Mouse (Mus musculus) hindbrain, embryonic 16.5 days (tissue): ENCODE results near the gene Arhgef39. TPM values are rescaled to one million over a fixed set of nuclear protein-coding genes. Genes with fewer than 3 reads are reported as not detected.

ENCODE experiments used
- ATAC-seq: fragments of 200-750 bp; cut with Nextera tagmentation; 2 replicates; pipeline ENCODE4 v1.8.0; 2017; ENCODE audit warnings: moderate TSS enrichment, moderate library complexity
- H3K27ac ChIP-seq: fragments of 300-500 bp; sonication (generic); 2 replicates; pipeline ENCODE4 v1.5.1; 2014; ENCODE audit warnings: low read depth, mild to moderate bottlenecking, control low read depth, low read length, moderate library complexity
- H3K27me3 ChIP-seq: fragments of 300-500 bp; sonication (generic); replicated peaks from 2 replicates; pipeline ENCODE4 v1.6.1; 2014; ENCODE audit warnings: low read length; ENCODE audit not compliant: control insufficient read depth, insufficient read depth
- H3K36me3 ChIP-seq: fragments of 300-500 bp; sonication (generic); 2 replicates; pipeline ENCODE4 v1.6.1; 2014; ENCODE audit warnings: mild to moderate bottlenecking, low read length, moderate library complexity, mixed read lengths; ENCODE audit not compliant: control insufficient read depth, insufficient read depth
- H3K4me1 ChIP-seq: fragments of 300-500 bp; sonication (generic); 2 replicates; pipeline ENCODE4 v1.6.1; 2014; ENCODE audit warnings: low read depth, low read length; ENCODE audit not compliant: control insufficient read depth, insufficient read depth
- H3K4me2 ChIP-seq: fragments of 300-500 bp; sonication (generic); 2 replicates; pipeline ENCODE4 v1.6.1; 2014; ENCODE audit warnings: mild to moderate bottlenecking, low read length, control low read depth, moderate library complexity
- H3K4me3 ChIP-seq: fragments of 300-500 bp; sonication (generic); 2 replicates; pipeline ENCODE4 v1.5.1; 2014; ENCODE audit warnings: mild to moderate bottlenecking, low read length, control low read depth, moderate library complexity
- H3K9ac ChIP-seq: fragments of 300-500 bp; sonication (generic); 2 replicates; pipeline ENCODE4 v1.6.1; 2014; ENCODE audit warnings: low read depth, mild to moderate bottlenecking, control low read depth, low read length, moderate library complexity
- H3K9me3 ChIP-seq: fragments of 300-500 bp; sonication (generic); 2 replicates; pipeline ENCODE4 v1.6.1; 2014; ENCODE audit warnings: mild to moderate bottlenecking, low read length, moderate library complexity; ENCODE audit not compliant: control insufficient read depth
- WGBS: fragments of 180-500 bp; shearing (Covaris S2); extraction: QIAGEN DNeasy Blood & Tissue Kit; methylation state at CpG from one replicate; pipeline ENCODE4 v1.1.7; 2014; 5-methylcytosine and 5-hydroxymethylcytosine counted together
- polyA plus RNA-seq: library from polyadenylated mRNA; unstranded; fragments of >200 nt; fragmentation: Nextera tagmentation; extraction: Ambion mirVana; gene quantifications from 2 replicates; pipeline ENCODE4 v1.2.1, GENCODE M21; 2015

Gene Arhgef39
- polyA plus RNA-seq, 1 experiment from 2014 or later = 8.2 TPM

GRCm38 (mm10) chr4:43453413-43453812, 46.1 kb downstream of the Arhgef39 start:
- H3K4me1 ChIP-seq = peaks cover 11% of the 10 kb centered on the region
- peak overlapping the region; percentile 3 for H3K4me3 ChIP-seq
- peak overlapping the region; percentile 7; the same call in 1 of the 2 replicates for H3K9ac ChIP-seq
- under 1% methylated on average over 18 of the region's 18 CpGs for WGBS
- H3K27me3 ChIP-seq = peaks cover 3% of the 10 kb centered on the region; the same call in 1 of the 2 replicates
- ATAC-seq = no peak
- H3K4me2 ChIP-seq = peak overlapping the region; percentile 40
- H3K36me3 ChIP-seq = no peaks in the 10 kb centered on the region
- H3K9me3 ChIP-seq = no peaks in the 10 kb centered on the region
- no peak overlapping the region for H3K27ac ChIP-seq

- Histone ChIP-seq H3K9ac (no peak overlapping the region), H3K4me1 (peaks cover 11% of the 10 kb centered on the region), H3K27me3 (peaks cover 3% of the 10 kb centered on the region; the same call in 1 of the 2 replicates), H3K36me3 (peaks cover 6% of the 10 kb centered on the region), H3K4me2 (no peak overlapping the region), H3K27ac (no peak overlapping the region), H3K4me3 (no peak overlapping the region), H3K9me3 (no peaks in the 10 kb centered on the region)
- no peak for ATAC-seq
- 63% methylated on average over 11 of the region's 11 CpGs for WGBS
Measured at GRCm38 (mm10) chr4:43452315-43452714, 47.2 kb downstream of the Arhgef39 start.

GRCm38 (mm10) chr4:43448554-43448953, 50.9 kb downstream of the Arhgef39 start:
- no peaks in the 10 kb centered on the region for H3K9me3 ChIP-seq
- peaks cover 17% of the 10 kb centered on the region for H3K4me1 ChIP-seq
- no peak overlapping the region for H3K4me2 ChIP-seq
- H3K4me3 ChIP-seq = no peak overlapping the region
- H3K27me3 ChIP-seq = peaks cover 3% of the 10 kb centered on the region; the same call in 1 of the 2 replicates
- no peak overlapping the region for H3K9ac ChIP-seq
- ATAC-seq = no peak
- WGBS = 73% methylated on average over 3 of the region's 3 CpGs
- no peak overlapping the region for H3K27ac ChIP-seq
- peaks cover 15% of the 10 kb centered on the region for H3K36me3 ChIP-seq

- no peak overlapping the region for H3K4me2 ChIP-seq
- H3K4me3 ChIP-seq = no peak overlapping the region
- no peaks in the 10 kb centered on the region for H3K9me3 ChIP-seq
- H3K36me3 ChIP-seq = peaks cover 15% of the 10 kb centered on the region
- peaks cover 13% of the 10 kb centered on the region for H3K4me1 ChIP-seq
- H3K27ac ChIP-seq = no peak overlapping the region
- no peaks in the 10 kb centered on the region for H3K27me3 ChIP-seq
- no peak for ATAC-seq
- WGBS = 78% methylated on average over 13 of the region's 13 CpGs
- H3K9ac ChIP-seq = no peak overlapping the region
Measured at GRCm38 (mm10) chr4:43447251-43447650, 52.2 kb downstream of the Arhgef39 start.

Other genes starting within 250 kb of the Arhgef39 start
- gene Atp8b5, start 232.5 kb downstream of the Arhgef39 start, polyA plus RNA-seq = 0.60 and 1.2 TPM in 2 replicates
- 70.8 and 86.8 TPM in 2 replicates for gene Rusc2, start 117.7 kb downstream of the Arhgef39 start, polyA plus RNA-seq
- gene Fam166b, start 70.6 kb downstream of the Arhgef39 start, polyA plus RNA-seq = 1.1 and 1.4 TPM in 2 replicates
- 8.9 and 9.2 TPM in 2 replicates for gene Tesk1, start 57.8 kb downstream of the Arhgef39 start, polyA plus RNA-seq
- gene Cd72, start 45.1 kb downstream of the Arhgef39 start, polyA plus RNA-seq = 5.1 and 5.3 TPM in 2 replicates
- gene Sit1, start 16.0 kb downstream of the Arhgef39 start, polyA plus RNA-seq = not detected in 2 replicates
- 83.6 and 99.8 TPM in 2 replicates for gene Ccdc107, start 6.8 kb downstream of the Arhgef39 start, polyA plus RNA-seq
- gene Car9, start 7.3 kb upstream of the Arhgef39 start, polyA plus RNA-seq = 0.23 and 0.47 TPM in 2 replicates
- 10.6 and 41.1 TPM in 2 replicates for gene Tpm2, start 24.1 kb upstream of the Arhgef39 start, polyA plus RNA-seq
- 90.8 and 94.1 TPM in 2 replicates for gene Creb3, start 62.6 kb upstream of the Arhgef39 start, polyA plus RNA-seq
- gene Tln1, start 63.0 kb upstream of the Arhgef39 start, polyA plus RNA-seq = 56.2 and 61.1 TPM in 2 replicates
- gene Rgp1, start 79.0 kb upstream of the Arhgef39 start, polyA plus RNA-seq = 17.8 and 23.5 TPM in 2 replicates
- 54.0 and 59.3 TPM in 2 replicates for gene Gba2, start 79.2 kb upstream of the Arhgef39 start, polyA plus RNA-seq
- 0.71 and 0.94 TPM in 2 replicates for gene Msmp, start 84.8 kb upstream of the Arhgef39 start, polyA plus RNA-seq
- 10.8 and 12.6 TPM in 2 replicates for gene Npr2, start 132.2 kb upstream of the Arhgef39 start, polyA plus RNA-seq
- gene Spag8, start 153.9 kb upstream of the Arhgef39 start, polyA plus RNA-seq = 9.3 and 10.3 TPM in 2 replicates
- gene Hint2, start 156.8 kb upstream of the Arhgef39 start, polyA plus RNA-seq = 68.7 and 77.8 TPM in 2 replicates
- gene Tmem8b, start 169.3 kb upstream of the Arhgef39 start, polyA plus RNA-seq = 12.0 and 13.9 TPM in 2 replicates
- 1.5 and 2.0 TPM in 2 replicates for gene Fam221b, start 169.4 kb upstream of the Arhgef39 start, polyA plus RNA-seq
- gene Olfr70, start 201.1 kb upstream of the Arhgef39 start, polyA plus RNA-seq = 0.06 TPM in 1 of 2 replicates, not detected in the other
- 0.11 TPM in 1 of 2 replicates, not detected in the other for gene Olfr71, start 210.6 kb upstream of the Arhgef39 start, polyA plus RNA-seq
- gene Hrct1, start 227.5 kb upstream of the Arhgef39 start, polyA plus RNA-seq = 0.49 and 0.75 TPM in 2 replicates
- 0.04 TPM in 1 of 2 replicates, not detected in the other for gene Spaar, start 230.3 kb upstream of the Arhgef39 start, polyA plus RNA-seq